21 mouse cellular contexts compared by ENCODE assay signal in genomic region chr4:136967511-136967910, GRCm38 (mm10). TPM values are rescaled to one million over a fixed set of nuclear protein-coding genes. Genes with fewer than 3 reads are reported as not detected.
DNase-seq lines count a peak whose midpoint lies in the region; ATAC-seq lines count a peak whose summit lies in the region.
"Had no signal": no experiment of that assay in that cellular context is flagged by ENCODE, and none has a peak within 500 bp of the region (broad histone marks: within the 10 kb centered on the region; RNA-seq: fewer than 3 reads in every experiment).

No protein-coding gene starts in this region.

- no peaks in the 10 kb centered on the region for H3K36me3 ChIP-seq in hindbrain, embryonic 10.5 days
- H3K36me3 ChIP-seq in hindbrain, embryonic 14.5 days (replicated peaks; ENCODE audit: control insufficient read depth, insufficient read depth) = no peaks in the 10 kb centered on the region
- H3K36me3 ChIP-seq in midbrain, embryonic 12.5 days = no peaks in the 10 kb centered on the region
- H3K36me3 ChIP-seq: embryonic facial prominence, embryonic 13.5 days; heart, embryonic 15.5 days; intestine, embryonic 15.5 days; kidney, embryonic 15.5 days; liver, embryonic 15.5 days had no signal

- peaks cover 88% of the 10 kb centered on the region for H3K4me1 ChIP-seq in hindbrain, embryonic 10.5 days (replicated peaks)
- peaks cover 41% of the 10 kb centered on the region for H3K4me1 ChIP-seq in hindbrain, embryonic 14.5 days (replicated peaks; ENCODE audit: control insufficient read depth, insufficient read depth, low read length)
- peaks cover 77% of the 10 kb centered on the region for H3K4me1 ChIP-seq in midbrain, embryonic 12.5 days
- H3K4me1 ChIP-seq: liver, embryonic 15.5 days had no signal

- intact Hi-C loops in left cerebral cortex, postnatal 14 days (cut with DNase I) = no loop called here

- H3K4me3 ChIP-seq in hindbrain, embryonic 10.5 days = no peak overlapping the region
- no peak overlapping the region for H3K4me3 ChIP-seq in hindbrain, embryonic 14.5 days (replicated peaks; ENCODE audit: low read length)
- H3K4me3 ChIP-seq in midbrain, embryonic 12.5 days = no peak overlapping the region
- H3K4me3 ChIP-seq: embryonic facial prominence, embryonic 13.5 days; heart, embryonic 15.5 days; intestine, embryonic 15.5 days; kidney, embryonic 15.5 days; liver, embryonic 15.5 days had no signal

- no peak for ATAC-seq in hindbrain, embryonic 14.5 days (ENCODE audit: low FRiP score)
- no peak for ATAC-seq in midbrain, embryonic 12.5 days (ENCODE audit: low FRiP score, low read depth)
- ATAC-seq: CD4-positive, CD25-positive, alpha-beta regulatory T cell, adult 4 months; intestine, embryonic 15.5 days; lung, postnatal 0 days; Patski had no signal

- no peak overlapping the region for H3K9ac ChIP-seq in hindbrain, embryonic 14.5 days
- H3K9ac ChIP-seq in midbrain, embryonic 12.5 days (replicated peaks) = no peak overlapping the region
- H3K9ac ChIP-seq: embryonic facial prominence, embryonic 13.5 days; heart, embryonic 15.5 days; intestine, embryonic 15.5 days; kidney, embryonic 15.5 days; liver, embryonic 15.5 days had no signal

- no peak for DNase-seq in hindbrain, embryonic 10.5 days (ENCODE audit: low spot score)
- DNase-seq in hindbrain, embryonic 14.5 days (ENCODE audit: low spot score) = no peak
- DNase-seq in right cerebral cortex, postnatal 4 days = peak; percentile 52
- no peak for DNase-seq in right cerebral cortex, adult 2 months (ENCODE audit: low spot score in 2 of 2)
- DNase-seq in left cerebral cortex, postnatal 14 days (ENCODE audit: low spot score in 2 of 2) = no peak
- DNase-seq in frontal cortex, adult 2 months (ENCODE audit: extremely low spot score in 1 of 2, low spot score in 1 of 2) = no peak
- DNase-seq: adrenal gland, adult 8-10 months; cerebellum, adult 9-11 months; gastrocnemius, postnatal 36 days; heart, postnatal 4 days; thymus, postnatal 25 days had no signal

- peaks cover 94% of the 10 kb centered on the region for H3K27me3 ChIP-seq in hindbrain, embryonic 10.5 days (ENCODE audit: insufficient read depth, poor library complexity, severe bottlenecking)
- H3K27me3 ChIP-seq in hindbrain, embryonic 14.5 days (ENCODE audit: control insufficient read depth, insufficient read depth, low read length) = peaks cover 31% of the 10 kb centered on the region
- H3K27me3 ChIP-seq in midbrain, embryonic 12.5 days = peaks cover 95% of the 10 kb centered on the region
- H3K27me3 ChIP-seq: Patski had no signal

- H3K4me2 ChIP-seq in hindbrain, embryonic 14.5 days (replicated peaks) = no peak overlapping the region
- peak overlapping the region; percentile 0; the same call in 1 of the 2 replicates for H3K4me2 ChIP-seq in midbrain, embryonic 12.5 days (replicated peaks)
- H3K4me2 ChIP-seq: embryonic facial prominence, embryonic 13.5 days; heart, embryonic 15.5 days; intestine, embryonic 15.5 days; kidney, embryonic 15.5 days; liver, embryonic 15.5 days had no signal

- H3K27ac ChIP-seq in hindbrain, embryonic 10.5 days = peak overlapping the region; percentile 57; the same call in 1 of the 2 replicates
- no peak overlapping the region for H3K27ac ChIP-seq in hindbrain, embryonic 14.5 days
- H3K27ac ChIP-seq in midbrain, embryonic 12.5 days (replicated peaks) = peak overlapping the region; percentile 73
- H3K27ac ChIP-seq: embryonic facial prominence, embryonic 13.5 days; heart, embryonic 15.5 days; intestine, embryonic 15.5 days; kidney, embryonic 15.5 days; liver, embryonic 15.5 days had no signal

- no peaks in the 10 kb centered on the region for H3K9me3 ChIP-seq in hindbrain, embryonic 10.5 days
- no peaks in the 10 kb centered on the region for H3K9me3 ChIP-seq in hindbrain, embryonic 14.5 days (ENCODE audit: control insufficient read depth, low read length)
- no peaks in the 10 kb centered on the region for H3K9me3 ChIP-seq in midbrain, embryonic 12.5 days
- H3K9me3 ChIP-seq: embryonic facial prominence, embryonic 13.5 days; heart, embryonic 15.5 days; intestine, embryonic 15.5 days; kidney, embryonic 15.5 days; liver, embryonic 15.5 days had no signal

- WGBS in hindbrain, embryonic 10.5 days = 25% methylated on average over 9 of the region's 9 CpGs
- WGBS in hindbrain, embryonic 14.5 days = 17% methylated on average over 9 of the region's 9 CpGs
- WGBS in midbrain, embryonic 12.5 days = 16% methylated on average over 9 of the region's 9 CpGs

RNA-seq across cellular contexts. Expression of gene Epha8, which starts 10.9 kb away (rescaled TPM):
- 2.4 and 4.6 TPM in 2 replicates for polyA plus RNA-seq in hindbrain, embryonic 10.5 days (2016; fragmentation: Nextera tagmentation; extraction: Ambion mirVana)
- polyA plus RNA-seq in hindbrain, embryonic 14.5 days (2014; fragmentation: Nextera tagmentation; extraction: Ambion mirVana) = 13.8 and 15.5 TPM in 2 replicates
- 10.9 and 11.6 TPM in 2 replicates for polyA plus RNA-seq in midbrain, embryonic 12.5 days (2016; fragmentation: Nextera tagmentation; extraction: Ambion mirVana)
- total RNA-seq in left cerebral cortex, postnatal 14 days (2021) = 10 to 100 TPM in 1 of 2 experiments, 1 to 10 TPM in 1; 9.8 to 10.5 TPM
- polyA plus RNA-seq in frontal cortex, adult 2 months (2012; rRNA removed) = 5.1 and 6.4 TPM in 2 replicates
- total RNA-seq: gastrocnemius, postnatal 36 days; heart, postnatal 4 days; megakaryocyte progenitor cell, adult 5-6 weeks had no signal
- polyA plus RNA-seq: CD4-positive, CD25-positive, alpha-beta regulatory T cell, adult 4 months; Patski had no signal
